Mouse (Mus musculus) forelimb bud, embryonic 11.5 days (tissue): Measurements from ENCODE around the gene Elob.
A peak's percentile ranks its signal among the peaks of the same experiment; 100 is the strongest.

Experiments used
- DNase-seq: peaks from one replicate; pipeline ENCODE4 v3.0.0-alpha.2; 2012; ENCODE audit warnings: low read depth, low spot score

The Elob gene

GRCm38 (mm10) chr17:23785561-23786471, 43.1 kb downstream of the Elob start, which contains the start of gene Flywch2:
TSS of gene Flywch2 (minus strand) at chr17:23786081.
- peak; percentile 87 for DNase-seq

GRCm38 (mm10) chr17:23783352-23783751, 45.6 kb downstream of the Elob start:
- DNase-seq: no peak

GRCm38 (mm10) chr17:23778447-23778846, 50.5 kb downstream of the Elob start:
- DNase-seq: no peak

GRCm38 (mm10) chr17:23777141-23777540, 51.8 kb downstream of the Elob start:
- DNase-seq: no peak

- no peak for DNase-seq
These were observed 52.7 kb downstream of the Elob start for GRCm38 (mm10) chr17:23776216-23776615.
